Mouse (Mus musculus): ENCODE measurements around the gene Fgf13.

DNA sequence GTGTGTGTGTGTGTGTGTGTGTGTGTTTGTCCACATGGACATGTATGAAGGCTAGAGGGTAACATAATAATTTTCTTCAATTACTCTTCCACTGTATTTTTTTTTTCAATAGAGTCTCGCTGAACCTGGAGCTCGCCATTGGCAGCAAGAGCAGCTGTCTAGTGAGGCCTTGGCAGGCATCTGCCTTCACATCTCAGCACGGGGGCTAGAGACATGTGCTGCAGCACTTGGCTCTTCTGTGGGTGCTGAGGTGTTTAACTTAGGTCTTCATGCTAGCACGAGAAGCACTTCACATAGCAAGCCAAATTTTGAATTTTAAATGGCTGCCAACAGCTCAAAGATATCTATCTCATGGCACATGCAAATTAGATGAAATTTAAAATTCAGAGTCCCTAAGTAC, 380.9 kb downstream of the Fgf13 start:
- no peak for TF ChIP-seq POLR2A (IDR thresholded peaks at IDR 0.05; ENCODE audit: borderline replicate concordance, low read depth, low read length)
- TF ChIP-seq CTCF (IDR thresholded peaks at IDR 0.05; ENCODE audit: low read depth, low read length) = no peak

Data from bone marrow macrophage, adult 2 months (primary cell).